Mouse (Mus musculus) midbrain, embryonic 15.5 days (tissue): ENCODE data around the gene Zbtb5. TPM values are rescaled to one million over a fixed set of nuclear protein-coding genes. Genes with fewer than 3 reads are reported as not detected.
"Not testable (repeated sequence)": the region's sequence is repeated elsewhere in the genome, so short reads cannot be mapped to it uniquely, and the experiment has no call there.

ENCODE experiments used
- ATAC-seq: fragments of 200-750 bp; cut with Nextera tagmentation; replicated peaks from 2 replicates; pipeline ENCODE4 v1.8.0; 2017; ENCODE audit warnings: moderate TSS enrichment
- H3K27ac ChIP-seq: fragments of 300-500 bp; sonication (generic); 2 replicates; pipeline ENCODE4 v1.5.1; 2015; ENCODE audit warnings: mild to moderate bottlenecking, inconsistent platforms
- H3K27me3 ChIP-seq: fragments of 300-500 bp; sonication (generic); replicated peaks from 2 replicates; pipeline ENCODE4 v1.6.1; 2015; ENCODE audit warnings: inconsistent platforms
- H3K36me3 ChIP-seq: fragments of 300-500 bp; sonication (generic); replicated peaks from 2 replicates; pipeline ENCODE4 v1.6.1; 2015; ENCODE audit warnings: inconsistent platforms
- H3K4me1 ChIP-seq: fragments of 300-500 bp; sonication (generic); 2 replicates; pipeline ENCODE4 v1.6.1; 2015; ENCODE audit warnings: inconsistent platforms
- H3K4me2 ChIP-seq: fragments of 300-500 bp; sonication (generic); 2 replicates; pipeline ENCODE4 v1.6.1; 2015; ENCODE audit warnings: inconsistent platforms, mild to moderate bottlenecking, moderate library complexity
- H3K4me3 ChIP-seq: fragments of 300-500 bp; sonication (generic); 2 replicates; pipeline ENCODE4 v1.5.1; 2015; ENCODE audit warnings: mild to moderate bottlenecking, inconsistent platforms
- H3K9ac ChIP-seq: fragments of 300-500 bp; sonication (generic); 2 replicates; pipeline ENCODE4 v1.6.1; 2015; ENCODE audit warnings: mild to moderate bottlenecking, inconsistent platforms
- H3K9me3 ChIP-seq: fragments of 300-500 bp; sonication (generic); 2 replicates; pipeline ENCODE4 v1.6.1; 2016; ENCODE audit warnings: inconsistent platforms
- WGBS: fragments of 180-500 bp; shearing (Covaris S2); methylation state at CpG from one replicate; pipeline ENCODE4 v1.1.7; 2015; ENCODE audit warnings: mixed read lengths; 5-methylcytosine and 5-hydroxymethylcytosine counted together
- polyA plus RNA-seq: library from polyadenylated mRNA; unstranded; fragments of >200 nt; fragmentation: Nextera tagmentation; extraction: Ambion mirVana; gene quantifications from 2 replicates; pipeline ENCODE4 v1.2.1, GENCODE M21; 2015

The Zbtb5 gene
- 50.0 and 53.7 TPM in 2 replicates for polyA plus RNA-seq

- peak; percentile 99 for ATAC-seq
- no peaks in the 10 kb centered on the region for H3K27me3 ChIP-seq
- H3K27ac ChIP-seq = peak within 1 kb of the TSS; percentile 95
- H3K9me3 ChIP-seq = no peaks in the 10 kb centered on the region
- no peaks in the 10 kb centered on the region for H3K36me3 ChIP-seq
- peak within 1 kb of the TSS; percentile 61 for H3K4me3 ChIP-seq
- peaks cover 23% of the 10 kb centered on the region for H3K4me1 ChIP-seq
- under 1% methylated on average over 59 of the region's 63 CpGs for WGBS
- H3K9ac ChIP-seq = peak within 1 kb of the TSS; percentile 79
- peak within 1 kb of the TSS; percentile 61 for H3K4me2 ChIP-seq
Measured at GRCm38 (mm10) chr4:45012105-45012975, at the start of gene Zbtb5. TSS of gene Zbtb5 (minus strand) at chr4:45012412.

GRCm38 (mm10) chr4:45055451-45055850 is 43.2 kb upstream of the Zbtb5 start:
- 89% methylated on average over 8 of the region's 8 CpGs for WGBS
- no peak overlapping the region for H3K4me2 ChIP-seq
- no peaks in the 10 kb centered on the region for H3K9me3 ChIP-seq
- H3K9ac ChIP-seq = no peak overlapping the region
- peaks cover 24% of the 10 kb centered on the region; the same call in 1 of the 2 replicates for H3K36me3 ChIP-seq
- H3K27ac ChIP-seq = no peak overlapping the region
- no peaks in the 10 kb centered on the region for H3K27me3 ChIP-seq
- no peak overlapping the region for H3K4me3 ChIP-seq
- H3K4me1 ChIP-seq = no peaks in the 10 kb centered on the region
- no peak for ATAC-seq

GRCm38 (mm10) chr4:45054862-45055261 is 42.6 kb upstream of the Zbtb5 start:
- no peaks in the 10 kb centered on the region for H3K9me3 ChIP-seq
- no peak; the same call in 1 of the 2 replicates for ATAC-seq
- H3K4me1 ChIP-seq = no peaks in the 10 kb centered on the region
- no peak overlapping the region for H3K4me2 ChIP-seq
- H3K36me3 ChIP-seq = peaks cover 24% of the 10 kb centered on the region; the same call in 1 of the 2 replicates
- H3K27ac ChIP-seq = no peak overlapping the region
- no peak overlapping the region for H3K9ac ChIP-seq
- 51% methylated on average over 3 of the region's 3 CpGs for WGBS
- no peaks in the 10 kb centered on the region for H3K27me3 ChIP-seq
- H3K4me3 ChIP-seq = no peak overlapping the region

DNA sequence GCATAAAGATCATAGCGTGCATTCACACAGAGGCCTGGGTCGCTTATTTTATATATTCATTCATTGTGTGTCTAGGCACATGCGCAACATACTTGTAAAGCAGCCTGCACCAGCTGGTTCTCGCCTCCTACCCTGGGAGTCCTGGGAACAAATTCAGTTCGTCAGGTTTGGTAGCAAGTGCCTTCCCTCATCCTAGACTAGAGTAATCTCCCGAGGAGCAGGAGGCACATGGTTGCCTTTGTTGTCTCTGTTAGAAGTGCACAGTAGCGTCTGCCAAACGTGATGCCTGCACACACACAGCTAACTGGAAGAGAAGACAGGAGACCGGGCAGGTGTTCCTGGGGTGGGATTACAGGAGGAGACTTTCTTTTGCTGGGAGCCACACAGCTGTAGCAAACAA is 35.7 kb upstream of the Zbtb5 start:
- Histone ChIP-seq H3K36me3 (peaks cover 23% of the 10 kb centered on the region), H3K4me2 (no peak overlapping the region), H3K9me3 (no peaks in the 10 kb centered on the region), H3K4me3 (no peak overlapping the region), H3K27ac (peak overlapping the region; percentile 55), H3K4me1 (no peaks in the 10 kb centered on the region), H3K27me3 (no peaks in the 10 kb centered on the region), H3K9ac (no peak overlapping the region; the same call in 1 of the 2 replicates)
- WGBS = 56% methylated on average over 9 of the region's 9 CpGs
- peak; percentile 33; the same call in 1 of the 2 replicates for ATAC-seq

DNA sequence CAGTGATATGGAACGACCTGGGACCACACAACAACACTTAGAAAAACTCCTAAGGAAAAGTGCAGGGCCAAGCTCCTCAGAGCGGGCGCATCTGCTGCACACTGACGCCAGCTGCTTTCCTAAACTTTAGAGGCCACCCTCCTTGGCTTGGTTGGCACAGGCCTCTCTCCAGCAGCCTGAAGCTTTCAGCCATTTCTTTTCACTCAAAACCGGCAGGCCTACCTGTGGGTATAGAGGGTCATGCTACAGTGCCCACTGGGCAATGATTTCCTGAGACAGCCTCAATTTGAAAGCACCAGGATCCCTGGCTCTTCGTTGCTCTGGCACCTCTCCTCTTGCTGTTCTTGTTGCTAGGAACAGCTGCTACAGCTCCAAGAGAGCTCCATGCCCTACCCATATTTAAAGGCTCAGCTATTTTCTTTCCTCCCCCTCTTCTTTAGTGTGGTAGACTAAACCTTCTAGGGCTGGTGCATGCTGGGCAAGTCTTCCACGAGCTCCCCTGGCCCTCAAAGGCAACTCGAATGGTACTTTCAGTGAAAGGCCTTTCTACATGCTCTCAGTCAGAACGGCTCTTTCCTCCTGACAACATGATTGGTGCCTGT is 35.2 kb upstream of the Zbtb5 start:
- Histone ChIP-seq H3K9me3 (no peaks in the 10 kb centered on the region), H3K4me3 (no peak overlapping the region), H3K27me3 (no peaks in the 10 kb centered on the region), H3K27ac (no peak overlapping the region), H3K4me2 (no peak overlapping the region), H3K9ac (no peak overlapping the region), H3K4me1 (no peaks in the 10 kb centered on the region), H3K36me3 (peaks cover 25% of the 10 kb centered on the region)
- no peak for ATAC-seq
- 80% methylated on average over 9 of the region's 9 CpGs for WGBS

GRCm38 (mm10) chr4:45046679-45047078 is 34.5 kb upstream of the Zbtb5 start:
- H3K4me2 ChIP-seq = no peak overlapping the region
- H3K9me3 ChIP-seq = no peaks in the 10 kb centered on the region
- ATAC-seq = no peak
- peaks cover 25% of the 10 kb centered on the region for H3K36me3 ChIP-seq
- H3K27me3 ChIP-seq = no peaks in the 10 kb centered on the region
- WGBS = 92% methylated on average over 5 of the region's 5 CpGs
- H3K9ac ChIP-seq = no peak overlapping the region
- no peaks in the 10 kb centered on the region for H3K4me1 ChIP-seq
- H3K27ac ChIP-seq = no peak overlapping the region
- H3K4me3 ChIP-seq = no peak overlapping the region

GRCm38 (mm10) chr4:45040795-45041194 is 28.6 kb upstream of the Zbtb5 start:
- no peak overlapping the region for H3K27ac ChIP-seq
- no peaks in the 10 kb centered on the region for H3K27me3 ChIP-seq
- no peak overlapping the region for H3K4me3 ChIP-seq
- H3K4me2 ChIP-seq = no peak overlapping the region
- no peak for ATAC-seq
- peaks cover 31% of the 10 kb centered on the region for H3K36me3 ChIP-seq
- H3K9me3 ChIP-seq = no peaks in the 10 kb centered on the region
- no peak overlapping the region for H3K9ac ChIP-seq
- H3K4me1 ChIP-seq = no peaks in the 10 kb centered on the region
- 81% methylated on average over 7 of the region's 7 CpGs for WGBS

DNA sequence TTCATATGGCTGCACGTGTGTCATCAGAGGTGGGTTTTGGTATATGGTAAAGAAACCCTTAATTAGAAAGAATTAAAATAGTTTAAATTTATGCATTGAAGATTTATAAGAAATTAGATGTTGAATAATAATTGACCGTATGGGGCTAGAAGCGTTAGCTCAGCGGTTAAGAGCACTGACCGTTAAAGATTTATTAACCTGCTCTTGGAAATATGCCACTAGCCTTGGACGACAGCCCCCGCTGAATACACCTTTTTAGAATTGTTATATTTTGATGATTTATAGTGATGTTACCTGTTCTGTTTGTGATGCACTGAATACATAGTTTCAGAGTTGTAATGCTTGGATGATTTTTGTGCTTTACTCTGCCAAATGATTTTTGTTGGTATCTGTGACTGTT is 27.3 kb upstream of the Zbtb5 start:
- H3K9ac ChIP-seq, ATAC-seq, H3K4me1 ChIP-seq, H3K27me3 ChIP-seq, H3K27ac ChIP-seq, H3K9me3 ChIP-seq, H3K4me3 ChIP-seq, H3K4me2 ChIP-seq: not testable (repeated sequence)
- 93% methylated on average over 7 of the region's 7 CpGs for WGBS
- H3K36me3 ChIP-seq = peaks cover 28% of the 10 kb centered on the region; the same call in 1 of the 2 replicates

DNA sequence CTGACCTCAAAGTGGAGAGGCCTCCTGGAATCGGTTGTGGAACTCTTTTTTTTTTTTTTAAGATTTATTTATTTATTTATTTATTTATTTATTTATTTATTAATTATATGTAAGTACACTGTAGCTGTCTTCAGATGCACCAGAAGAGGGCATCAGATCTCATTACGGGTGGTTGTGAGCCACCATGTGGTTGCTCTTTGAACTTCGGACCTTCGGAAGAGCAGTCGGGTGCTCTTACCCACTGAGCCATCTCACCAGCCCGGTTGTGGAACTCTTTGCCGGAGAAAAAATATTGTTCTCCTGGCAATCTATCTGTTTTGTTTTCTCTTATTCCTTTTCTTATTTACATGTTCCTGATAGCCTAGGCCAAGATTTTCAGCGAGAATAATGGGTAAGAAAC is 26.7 kb upstream of the Zbtb5 start:
- not testable (repeated sequence) for H3K4me2 ChIP-seq, H3K9ac ChIP-seq, H3K9me3 ChIP-seq, H3K27ac ChIP-seq, H3K4me3 ChIP-seq, ATAC-seq, H3K27me3 ChIP-seq, H3K4me1 ChIP-seq
- peaks cover 27% of the 10 kb centered on the region; the same call in 1 of the 2 replicates for H3K36me3 ChIP-seq
- WGBS = 61% methylated on average over 8 of the region's 8 CpGs

DNA sequence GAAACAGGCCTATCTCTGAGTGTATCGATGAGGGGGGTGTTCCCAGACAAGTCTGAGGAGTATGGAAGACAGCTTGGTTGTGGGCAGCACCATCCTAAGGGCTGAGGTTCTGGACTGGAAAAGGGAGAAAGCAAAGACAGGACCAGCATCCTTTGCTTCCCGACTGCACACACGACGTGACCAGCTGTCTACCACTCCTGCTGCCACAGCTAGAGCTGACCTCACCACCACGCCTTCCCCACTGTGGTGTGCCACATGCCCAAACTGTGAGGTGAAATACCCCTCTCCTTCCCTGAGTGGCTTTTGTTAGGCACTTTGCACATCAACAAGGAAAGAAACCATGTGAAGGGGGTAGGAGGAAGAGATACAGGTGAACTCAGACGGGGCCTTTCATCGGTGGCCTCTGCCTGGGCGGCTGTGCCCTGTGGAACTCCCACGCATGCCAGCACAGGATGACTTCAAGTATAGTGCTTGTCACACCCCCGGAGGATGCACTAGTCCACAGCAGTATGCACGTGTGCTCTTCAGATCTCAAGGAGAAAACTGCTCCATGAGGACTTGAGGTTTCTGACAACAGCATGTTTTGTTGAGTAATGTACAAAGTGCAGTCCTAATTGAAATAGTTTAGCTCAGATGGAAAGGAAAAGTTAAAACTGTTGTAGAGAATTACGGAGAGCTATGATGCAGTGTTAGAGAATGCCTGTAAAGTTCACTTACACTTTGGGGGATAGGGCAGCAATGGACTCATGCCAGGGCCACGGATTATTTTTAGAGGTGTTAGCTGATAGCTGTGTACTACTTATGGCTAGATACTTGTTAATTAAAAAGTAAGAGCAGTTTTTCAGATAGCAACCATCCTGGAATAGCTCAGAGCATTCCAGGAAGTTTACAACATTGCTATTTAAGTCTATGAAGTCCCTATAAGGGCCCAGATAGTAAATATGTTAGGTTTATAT is 25.5 kb upstream of the Zbtb5 start:
- Histone ChIP-seq H3K27ac (no peak overlapping the region), H3K4me1 (no peaks in the 10 kb centered on the region), H3K27me3 (no peaks in the 10 kb centered on the region), H3K36me3 (peaks cover 20% of the 10 kb centered on the region; the same call in 1 of the 2 replicates), H3K9me3 (no peaks in the 10 kb centered on the region), H3K9ac (no peak overlapping the region), H3K4me2 (no peak overlapping the region), H3K4me3 (no peak overlapping the region)
- no peak for ATAC-seq
- 91% methylated on average over 13 of the region's 13 CpGs for WGBS

GRCm38 (mm10) chr4:45036571-45036970 is 24.4 kb upstream of the Zbtb5 start:
- H3K27ac ChIP-seq = no peak overlapping the region
- H3K4me2 ChIP-seq = no peak overlapping the region
- no peak for ATAC-seq
- 81% methylated on average over 5 of the region's 5 CpGs for WGBS
- H3K27me3 ChIP-seq = no peaks in the 10 kb centered on the region
- peaks cover 26% of the 10 kb centered on the region for H3K36me3 ChIP-seq
- H3K9me3 ChIP-seq = no peaks in the 10 kb centered on the region
- H3K4me1 ChIP-seq = no peaks in the 10 kb centered on the region
- no peak overlapping the region for H3K9ac ChIP-seq
- no peak overlapping the region for H3K4me3 ChIP-seq

DNA sequence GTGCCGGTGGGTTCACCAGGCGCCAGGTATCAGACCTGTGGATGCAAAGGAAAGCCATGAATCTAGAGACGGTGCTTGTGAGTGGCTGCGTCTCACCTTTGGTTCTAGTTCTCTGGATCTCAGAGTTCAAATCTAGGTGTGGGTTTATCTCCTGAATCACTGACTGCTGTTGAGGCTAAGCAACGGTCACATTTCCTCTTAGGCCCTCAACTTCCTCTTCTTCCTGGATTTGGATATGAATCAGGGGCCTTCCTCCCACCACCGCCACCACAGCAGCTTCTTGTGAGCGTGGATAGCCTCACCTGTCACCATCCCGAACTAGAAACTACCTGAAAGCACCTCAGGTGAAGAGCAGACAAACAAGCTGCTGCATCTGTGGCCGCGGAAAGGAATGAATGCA is 23.8 kb upstream of the Zbtb5 start:
- Histone ChIP-seq H3K4me2 (no peak overlapping the region), H3K27me3 (no peaks in the 10 kb centered on the region), H3K4me3 (no peak overlapping the region), H3K36me3 (peaks cover 27% of the 10 kb centered on the region), H3K4me1 (no peaks in the 10 kb centered on the region), H3K9ac (no peak overlapping the region), H3K9me3 (no peaks in the 10 kb centered on the region), H3K27ac (no peak overlapping the region)
- no peak for ATAC-seq
- 94% methylated on average over 10 of the region's 10 CpGs for WGBS
